Mouse (Mus musculus) embryo, embryonic 11.5 days (tissue): ENCODE measurements around the gene Acss3.

Source experiments
- DNase-seq: peaks from one replicate; pipeline ENCODE4 v3.0.0-alpha.2; 2012; ENCODE audit warnings: low read depth, low spot score

Gene Acss3

DNA sequence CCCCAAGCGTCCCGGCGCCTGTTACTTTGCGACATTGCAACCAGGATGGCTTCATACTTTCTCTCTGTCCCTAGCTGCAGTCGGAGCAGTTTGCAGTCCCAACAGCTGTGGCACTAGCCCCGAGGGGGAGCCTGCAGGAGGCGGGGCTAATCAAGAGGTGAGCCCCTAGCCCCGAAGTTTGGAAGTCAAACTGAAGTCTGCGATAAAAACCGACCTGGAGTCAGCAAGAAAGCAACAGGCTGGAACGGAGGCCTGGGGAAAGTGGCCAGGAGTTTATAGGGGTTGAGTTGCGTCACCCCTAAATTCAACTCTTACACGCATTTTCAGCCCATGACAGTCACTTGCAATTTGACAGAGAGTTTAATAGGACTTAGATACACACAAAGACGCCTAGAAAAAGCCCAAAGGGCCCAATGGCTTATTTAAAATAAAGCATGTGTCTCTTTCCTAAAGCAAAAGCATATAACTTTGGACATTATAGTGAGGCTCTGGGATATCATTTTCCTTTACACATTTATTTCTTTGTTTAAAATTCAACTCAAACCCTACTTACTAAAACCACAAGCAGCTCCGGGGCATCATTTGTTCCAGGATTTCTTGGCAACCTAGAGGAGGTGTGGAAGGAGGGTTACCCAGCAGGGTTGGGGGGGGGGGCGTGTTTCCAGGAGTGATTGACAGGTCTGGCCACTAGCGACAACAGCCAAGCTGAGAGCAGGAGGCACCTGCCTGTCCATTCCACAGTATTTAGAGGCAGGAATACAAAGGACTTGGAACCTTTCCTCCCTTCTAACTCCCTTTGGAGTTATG lies at the start of gene Acss3:
Acss3 (minus strand) TSS at position 140 of the 807 bp plus-strand sequence.
- peak; percentile 54 for DNase-seq

DNA sequence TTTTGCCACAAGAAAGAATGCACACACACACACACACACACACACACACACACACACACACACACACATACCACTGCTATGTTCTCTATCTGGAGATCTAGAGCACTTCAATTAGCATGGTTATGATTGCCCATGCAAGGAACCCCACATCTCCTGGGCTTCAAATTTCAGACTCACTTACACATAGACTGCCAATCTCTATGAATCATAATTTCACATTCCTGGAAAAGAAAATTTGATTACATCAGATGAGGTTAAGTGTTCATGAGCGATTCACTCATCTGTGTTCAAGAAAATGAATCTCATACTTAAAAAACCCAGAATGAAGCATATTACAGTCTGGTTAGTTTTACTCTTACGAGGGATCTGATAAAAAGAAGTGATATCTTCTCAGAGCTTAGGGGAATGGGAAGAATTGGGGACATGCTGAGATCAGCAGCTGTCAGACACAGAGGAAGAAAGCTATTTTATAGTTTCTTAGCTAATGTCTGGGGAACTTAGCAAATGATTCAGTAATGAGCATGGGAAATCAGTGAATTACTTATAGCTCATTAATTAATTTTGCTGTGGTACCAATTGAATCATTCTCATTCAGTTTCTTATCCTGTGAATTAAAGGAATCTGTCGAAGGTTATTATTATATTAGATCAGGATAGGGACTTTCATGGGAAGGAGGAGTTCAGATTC lies 48.7 kb upstream of the Acss3 start:
- no peak for DNase-seq

GRCm38 (mm10) chr10:107166486-107166885 lies 43.0 kb upstream of the Acss3 start:
- DNase-seq: no peak

GRCm38 (mm10) chr10:107148759-107149158 lies 25.3 kb upstream of the Acss3 start:
- no peak for DNase-seq

DNA sequence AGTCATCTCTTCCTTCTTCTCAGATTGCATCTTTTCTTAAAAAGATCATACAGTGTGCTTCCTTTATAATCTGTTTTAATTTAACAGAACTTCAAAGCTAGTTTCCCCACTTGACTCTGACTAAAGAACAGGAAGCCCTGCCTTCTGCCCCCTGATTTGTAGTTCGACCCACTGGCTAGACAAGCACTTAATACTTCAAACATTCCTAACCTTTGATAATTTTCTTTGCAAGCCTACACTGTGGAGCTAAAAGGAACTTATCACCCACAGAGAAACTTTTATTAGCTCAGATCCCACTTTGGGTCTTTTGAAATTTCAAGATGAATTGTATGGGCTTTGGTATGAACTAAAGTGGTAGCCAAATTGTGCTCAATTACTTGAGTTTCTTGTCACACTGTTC lies 20.5 kb upstream of the Acss3 start:
- no peak for DNase-seq

DNA sequence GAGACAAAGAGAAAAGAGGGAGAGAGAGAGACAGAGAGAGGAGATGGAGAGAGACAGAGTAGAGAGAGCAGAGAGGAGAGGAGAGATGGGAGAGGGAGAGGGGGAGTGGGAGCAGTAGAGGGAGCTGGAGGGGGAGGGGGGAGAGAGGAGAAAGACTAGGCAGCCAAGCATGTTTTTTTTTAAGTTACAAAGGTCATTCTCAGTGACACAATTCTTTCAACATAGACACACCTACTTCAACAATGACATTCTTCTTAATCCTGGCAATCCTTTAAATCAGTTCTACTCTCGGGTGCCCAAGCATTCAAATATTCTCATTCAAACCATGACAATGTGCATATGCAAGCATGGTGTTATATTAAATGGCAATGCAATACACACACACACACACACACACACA lies 19.4 kb upstream of the Acss3 start:
- no peak for DNase-seq

- no peak for DNase-seq
Observed at GRCm38 (mm10) chr10:107122744-107123528, 532 bp downstream of the Acss3 start.

GRCm38 (mm10) chr10:107121301-107121700 lies 2.2 kb downstream of the Acss3 start:
- no peak for DNase-seq

- no peak for DNase-seq
Observed at GRCm38 (mm10) chr10:107119135-107119534, 4.3 kb downstream of the Acss3 start.

GRCm38 (mm10) chr10:107116709-107117267 lies 6.7 kb downstream of the Acss3 start:
- no peak for DNase-seq

DNA sequence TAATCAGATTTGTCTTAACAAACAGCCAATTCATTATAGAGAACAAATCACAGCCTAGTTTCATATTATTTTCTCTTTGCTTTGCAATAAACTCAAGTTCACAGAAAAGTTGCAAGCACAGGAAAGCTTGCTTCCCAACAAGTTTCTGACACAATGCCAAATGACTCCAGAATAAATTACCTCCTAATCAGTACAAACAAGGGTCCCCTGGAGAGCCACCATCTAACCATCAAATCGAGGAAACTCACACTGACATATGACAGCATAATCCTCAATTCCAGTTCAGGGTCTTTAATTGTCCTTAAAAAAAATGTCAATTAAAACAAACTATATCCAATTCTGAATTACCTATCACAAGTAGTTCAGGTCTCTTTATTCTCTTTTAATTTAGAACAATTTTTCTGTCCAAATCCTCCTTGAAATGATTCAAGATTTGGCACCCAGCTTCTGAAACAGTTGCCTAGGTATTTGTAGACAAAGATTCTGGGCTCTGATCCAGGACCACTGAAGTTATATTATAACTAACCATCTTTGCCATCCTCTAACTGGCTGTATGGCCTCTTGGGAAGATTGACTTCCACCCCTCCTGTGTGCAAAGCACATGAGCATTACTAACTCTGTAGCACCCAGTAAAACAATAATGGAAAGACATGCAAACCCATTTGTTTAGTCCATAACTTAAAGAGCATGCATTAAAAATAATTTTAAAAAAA lies 7.4 kb downstream of the Acss3 start:
- no peak for DNase-seq

- DNase-seq: no peak
Observed at GRCm38 (mm10) chr10:107115121-107115520, 8.3 kb downstream of the Acss3 start.

DNA sequence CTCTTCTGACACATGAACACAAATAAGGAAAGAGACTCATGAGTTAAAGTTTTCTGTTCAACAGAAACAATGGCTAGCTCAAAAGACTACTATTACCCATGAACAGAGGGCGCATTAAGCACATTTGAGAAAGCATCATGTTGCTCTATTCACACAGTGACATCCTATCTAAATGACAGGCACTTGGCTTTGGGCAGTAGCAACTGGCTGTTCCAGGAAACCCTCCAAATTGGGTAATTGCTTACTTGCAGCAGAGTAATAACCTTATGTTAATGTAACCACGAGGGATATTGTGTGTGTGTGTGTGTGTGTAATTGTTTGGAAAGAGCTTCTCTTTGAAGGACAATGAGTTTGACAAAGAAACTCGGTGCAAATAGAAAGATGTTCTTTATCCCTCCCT lies 29.0 kb downstream of the Acss3 start:
- DNase-seq: no peak

DNA sequence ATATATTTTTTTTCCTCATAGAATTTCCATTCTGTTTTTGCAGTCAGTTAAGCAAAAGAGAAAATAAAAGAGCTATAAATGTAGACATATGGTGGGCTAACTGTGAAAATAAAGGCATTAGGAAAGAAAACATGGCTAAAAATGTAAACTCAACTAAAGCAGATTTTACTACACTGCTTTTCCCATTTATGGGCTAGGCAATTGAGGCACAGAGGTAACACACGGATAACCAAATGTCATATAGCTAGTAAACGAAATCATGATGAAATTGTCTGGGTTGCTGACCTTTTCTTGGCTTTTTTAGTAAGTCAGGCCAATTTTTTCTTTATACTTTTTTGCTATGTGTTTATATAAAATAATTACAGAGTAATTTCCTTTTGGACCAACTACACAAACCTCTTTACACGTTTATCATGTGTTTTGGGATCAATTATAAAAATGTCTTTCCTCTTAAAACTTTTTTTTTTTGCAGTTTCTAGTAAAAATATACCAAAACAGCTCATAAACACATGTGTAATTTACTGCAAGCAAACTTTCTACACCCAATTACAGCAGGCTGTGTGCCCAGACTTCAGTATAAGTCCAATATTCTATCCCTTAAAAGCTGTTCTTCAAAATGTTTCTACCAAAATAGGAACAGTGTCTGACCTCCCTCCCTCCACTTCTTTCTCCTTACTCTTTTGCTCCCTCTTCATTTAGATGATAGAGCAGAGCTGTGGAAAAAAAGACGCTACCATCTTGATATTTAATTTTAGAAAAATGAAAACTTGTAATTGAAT lies 69.4 kb downstream of the Acss3 start:
- DNase-seq: no peak

DNA sequence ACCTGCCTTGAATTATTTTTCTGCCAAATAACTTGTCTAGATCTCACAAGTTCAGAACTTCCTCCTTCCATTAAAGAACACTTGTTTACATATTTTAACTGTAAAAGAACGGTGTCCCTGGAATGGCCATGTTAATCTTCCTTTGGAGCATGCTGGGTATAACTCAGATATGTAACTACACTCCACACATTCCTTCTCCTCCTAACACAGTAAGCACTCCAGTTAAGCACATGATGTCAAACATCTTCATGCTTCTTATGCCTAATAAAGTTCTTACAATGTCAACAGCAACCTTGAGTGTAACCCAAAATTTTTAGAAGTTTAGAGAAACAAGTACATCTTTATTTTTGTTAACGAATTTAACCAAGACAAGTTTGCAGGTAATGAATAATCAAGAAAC lies 73.0 kb downstream of the Acss3 start:
- DNase-seq: no peak

DNA sequence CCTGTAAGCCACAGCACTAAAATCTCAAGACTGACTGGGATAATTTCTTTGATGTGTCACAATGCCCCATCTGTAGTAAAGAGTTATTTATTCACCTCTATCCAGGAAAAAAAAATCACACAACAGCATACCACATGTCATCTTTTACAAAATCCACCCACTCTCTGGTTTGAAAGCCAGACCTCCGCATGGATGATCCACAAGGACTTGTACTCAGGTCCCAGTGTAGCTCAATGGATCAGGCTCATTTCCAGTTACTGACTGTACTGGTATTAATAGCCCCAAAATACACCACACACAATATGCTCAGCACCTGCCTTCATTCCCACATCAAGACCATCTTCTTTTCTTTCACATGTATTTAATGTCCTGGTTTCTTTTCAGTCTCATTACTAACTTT lies 80.8 kb downstream of the Acss3 start:
- DNase-seq: no peak

DNA sequence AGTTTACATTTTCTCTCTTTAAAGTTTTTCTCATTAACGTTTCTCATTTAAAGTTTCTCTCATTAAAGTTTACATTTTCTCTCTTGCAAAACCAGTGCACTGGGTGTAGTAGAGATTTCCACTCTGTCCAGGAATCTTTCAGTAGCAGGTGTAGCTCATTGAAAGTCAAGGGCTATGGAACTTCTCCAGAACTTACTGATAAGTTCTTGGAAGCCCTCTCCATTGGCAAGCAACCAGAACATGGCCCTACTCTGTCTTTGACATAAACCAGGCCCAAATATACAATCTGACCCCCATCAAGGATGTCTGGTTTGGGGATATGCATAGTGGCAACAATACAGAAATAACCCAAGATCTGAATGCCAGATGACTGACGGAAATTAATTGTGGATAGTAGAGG lies 82.6 kb downstream of the Acss3 start:
- DNase-seq: no peak

GRCm38 (mm10) chr10:107040378-107040777 lies 83.1 kb downstream of the Acss3 start:
- no peak for DNase-seq

DNA sequence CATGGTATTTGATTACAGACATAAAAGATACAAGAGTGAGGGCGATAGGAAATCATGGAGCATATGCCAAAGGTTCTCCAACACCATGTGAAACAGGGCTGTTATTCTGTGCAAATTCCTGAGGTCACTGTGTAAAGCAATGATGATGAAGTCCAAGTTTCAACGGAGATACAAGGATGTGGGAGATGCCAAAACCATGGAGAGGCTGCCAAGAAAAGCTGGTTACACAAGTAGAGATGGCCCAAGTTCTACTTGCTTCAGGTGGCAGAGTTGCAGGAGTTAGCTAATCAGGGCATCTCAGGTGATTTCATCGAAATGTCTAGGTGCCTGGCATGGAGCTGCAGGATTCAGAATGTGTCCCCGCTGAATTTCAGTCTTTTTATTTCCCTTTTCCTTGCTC lies 84.3 kb downstream of the Acss3 start:
- no peak for DNase-seq

GRCm38 (mm10) chr10:107024254-107024653 lies 99.2 kb downstream of the Acss3 start:
- no peak for DNase-seq

DNA sequence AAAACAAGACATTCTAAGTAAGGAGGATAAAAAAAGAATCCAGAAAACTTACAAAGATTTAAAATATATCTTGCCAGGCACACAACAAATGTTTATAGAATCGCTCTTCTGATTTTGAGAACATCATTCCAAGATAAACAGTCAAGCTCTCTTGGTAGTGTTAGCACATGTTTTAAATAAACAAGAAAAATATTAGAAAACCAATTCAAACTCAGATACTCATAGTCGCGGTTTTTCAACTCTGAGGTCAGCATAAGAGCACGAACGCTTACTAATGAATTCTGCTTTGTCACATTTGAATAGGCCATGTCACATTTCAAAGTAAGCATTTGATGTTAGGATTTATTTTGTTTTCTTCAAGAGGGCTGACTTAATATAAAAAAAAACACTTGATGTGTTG lies 102.3 kb downstream of the Acss3 start:
- DNase-seq: no peak
